Mouse (Mus musculus): Measurements from ENCODE around the gene Rest.

DNA sequence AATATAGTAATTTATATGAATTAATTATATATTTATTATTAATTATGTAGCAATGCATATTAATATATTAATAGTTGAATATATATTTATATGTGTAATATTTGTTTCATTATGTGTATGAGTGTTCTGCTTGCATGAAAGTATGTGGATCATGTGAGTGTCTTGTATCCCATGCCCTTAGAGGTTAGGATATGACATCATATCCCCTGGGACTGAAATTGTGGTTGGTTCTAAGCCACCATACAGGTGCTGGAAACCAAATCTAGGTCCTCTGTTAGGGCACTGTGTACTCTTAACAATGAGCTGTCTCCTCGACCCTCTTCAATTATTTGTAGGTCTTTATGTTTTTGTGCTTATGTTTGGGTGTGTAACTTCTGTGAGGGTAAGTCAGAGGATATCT lies 12.1 kb upstream of the Rest start:
- TF ChIP-seq GATA1 (IDR thresholded peaks at IDR 0.05; ENCODE audit: low read length): no peak
- TF ChIP-seq TAL1 (IDR thresholded peaks at IDR 0.05; ENCODE audit: low read length): no peak
